Mouse (Mus musculus) 3134 (cell line): Measurements from ENCODE around the gene Unc13c.

Experiments used
- DNase-seq: peaks from one replicate; pipeline ENCODE4 v3.0.0-alpha.2; 2011; ENCODE audit warnings: low spot score; ENCODE audit not compliant: insufficient read length; ENCODE audit errors: extremely low read depth

Gene Unc13c

DNA sequence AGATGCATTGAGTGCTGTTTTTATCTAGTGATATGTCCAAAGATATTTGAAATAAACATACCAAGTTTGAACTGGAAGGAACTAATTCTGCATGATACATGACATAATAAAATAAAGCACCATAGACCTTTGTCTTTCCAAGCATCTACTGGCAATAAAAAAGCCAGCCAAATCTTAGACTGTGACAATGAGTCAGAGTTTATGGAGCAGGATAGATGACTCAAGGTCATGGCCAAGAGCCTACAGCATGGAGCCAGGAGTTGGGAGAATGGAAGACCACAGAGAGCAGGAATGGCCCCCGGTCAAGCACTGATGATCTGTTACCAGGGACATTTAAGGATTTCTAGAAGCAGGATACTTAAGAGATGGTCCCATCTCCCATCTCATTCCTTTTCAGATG is 319.7 kb downstream of the Unc13c start:
- no peak for DNase-seq

DNA sequence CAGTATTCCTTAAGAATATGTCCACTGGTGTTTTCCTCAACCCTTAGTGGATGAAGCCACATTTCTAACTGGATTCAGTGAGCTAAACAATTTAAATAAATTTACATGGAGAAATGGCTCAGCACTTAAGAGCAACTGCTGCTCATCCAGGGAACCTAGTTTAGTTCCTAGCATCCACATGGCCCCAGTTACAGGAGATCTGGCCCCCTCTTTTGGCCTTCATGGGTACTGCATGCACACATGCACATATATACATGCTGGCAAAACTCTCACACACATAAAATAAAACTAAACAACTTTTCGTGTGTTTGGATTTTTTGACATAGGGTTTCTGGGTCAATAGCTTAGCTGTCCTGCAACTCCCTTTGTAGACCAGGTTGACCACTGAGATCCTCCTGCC is 330.6 kb downstream of the Unc13c start:
- no peak for DNase-seq

DNA sequence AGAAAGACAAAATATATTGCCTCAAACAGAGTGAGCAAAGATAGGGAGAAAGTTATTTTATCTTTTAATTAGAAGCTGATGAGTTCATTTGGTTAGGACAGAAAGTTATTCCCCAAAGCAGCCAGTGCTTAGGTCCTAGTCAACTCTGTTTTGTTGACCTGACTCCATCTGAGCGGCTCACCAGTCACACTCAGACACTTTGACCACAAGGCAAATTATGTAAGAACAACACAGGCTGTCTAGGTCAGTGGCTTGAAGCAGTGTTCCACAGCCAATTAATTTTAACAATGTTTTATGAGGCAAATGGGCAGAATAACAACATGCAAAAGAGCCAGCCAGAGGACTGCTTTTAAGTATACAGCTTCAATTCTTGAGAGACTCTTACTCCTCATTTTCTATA is 343.6 kb downstream of the Unc13c start:
- no peak for DNase-seq

DNA sequence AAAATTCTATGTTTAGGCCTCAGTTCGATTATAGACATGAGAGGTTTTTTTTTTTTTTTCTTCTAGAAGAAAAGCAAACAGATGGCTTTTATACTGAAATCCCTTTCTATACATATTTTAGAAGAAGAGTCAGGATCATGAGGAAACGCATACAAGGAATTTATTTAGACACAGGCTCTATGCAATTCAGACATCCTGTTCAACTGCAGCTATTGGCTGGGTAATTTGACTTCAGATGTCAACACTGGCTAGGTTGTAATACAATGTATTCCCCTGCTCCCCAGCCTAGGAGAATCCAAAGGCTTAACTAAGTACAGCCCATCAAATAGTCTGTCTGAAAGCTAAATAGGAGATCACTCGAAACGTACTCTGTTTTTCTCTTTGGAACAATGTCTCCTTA is 355.9 kb downstream of the Unc13c start:
- DNase-seq = no peak

DNA sequence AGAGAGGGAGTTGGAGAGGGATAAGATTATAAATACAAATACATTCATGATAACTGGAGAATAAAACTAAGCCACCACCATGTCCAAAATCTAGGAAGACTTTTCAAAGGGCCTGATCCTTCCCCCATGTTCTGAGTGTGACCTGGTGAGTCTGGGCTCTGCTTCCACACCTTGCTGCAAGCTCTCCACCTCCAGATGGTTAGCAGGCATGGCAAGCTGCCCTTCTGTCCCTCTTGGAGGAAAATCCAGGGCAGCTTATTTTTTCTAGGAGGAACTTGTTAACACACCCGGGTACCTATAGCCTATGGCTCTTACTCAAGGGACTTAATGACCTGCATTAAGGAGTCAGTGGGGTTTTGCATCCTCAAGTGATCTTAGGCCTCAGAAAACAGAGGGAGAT is 364.8 kb downstream of the Unc13c start:
- DNase-seq = no peak

DNA sequence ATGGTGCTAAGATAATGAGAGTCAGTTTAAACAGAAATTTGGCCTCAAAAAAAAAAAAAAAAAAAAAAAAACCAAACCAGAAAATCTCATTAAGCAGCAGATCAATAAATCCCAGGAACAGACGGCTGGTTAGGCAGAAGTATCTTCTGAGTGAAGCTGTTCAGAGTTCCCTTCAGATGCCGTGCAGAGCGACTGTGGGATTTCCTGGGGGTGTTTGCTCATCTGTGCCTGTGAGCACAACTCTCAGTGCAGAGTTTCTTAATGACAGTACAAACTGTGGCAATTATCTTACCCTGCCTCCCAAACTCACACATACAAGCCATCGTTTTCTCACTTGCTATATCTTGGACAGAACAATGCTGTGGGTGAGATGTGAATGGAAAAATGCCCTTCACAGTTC is 403.2 kb downstream of the Unc13c start:
- DNase-seq = no peak

DNA sequence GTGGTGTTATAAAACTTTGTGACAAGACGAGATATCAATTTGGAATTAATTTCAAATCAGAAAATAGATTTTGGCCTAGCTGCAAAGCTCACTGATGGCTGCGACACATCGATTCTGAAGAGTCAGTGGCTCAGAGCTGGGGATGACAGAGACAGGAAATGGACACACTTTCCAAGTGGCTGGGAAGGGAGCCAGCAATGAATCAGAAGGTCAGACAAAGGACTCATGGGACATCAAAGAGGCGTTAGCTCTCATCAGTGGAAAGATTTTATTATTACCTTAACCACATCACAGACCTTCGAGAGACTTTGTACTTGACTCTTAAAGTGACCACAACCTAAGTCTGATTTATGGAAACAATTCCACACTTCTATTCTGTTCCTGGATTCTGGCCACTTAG is 408.7 kb downstream of the Unc13c start:
- DNase-seq = peak; percentile 31

DNA sequence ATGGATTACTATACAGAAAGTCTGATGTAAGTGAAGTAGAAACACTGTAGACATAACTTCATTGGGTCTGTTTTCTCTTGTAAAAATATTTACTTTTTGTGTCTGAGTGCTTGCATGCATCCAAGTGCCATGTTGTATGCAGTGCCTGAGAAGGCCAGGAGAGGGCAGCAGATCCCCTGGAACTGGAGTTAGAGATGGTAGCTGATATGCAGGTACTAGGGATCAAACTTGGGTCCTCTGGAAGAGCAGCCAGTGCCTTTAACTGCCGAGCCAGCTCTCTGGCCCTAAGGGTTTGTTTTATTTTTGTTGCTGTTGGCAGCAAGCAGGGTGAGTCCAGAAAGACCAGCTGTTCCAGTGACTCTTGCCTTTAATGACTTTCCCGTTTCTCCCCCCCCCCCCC is 411.0 kb downstream of the Unc13c start:
- no peak for DNase-seq

DNA sequence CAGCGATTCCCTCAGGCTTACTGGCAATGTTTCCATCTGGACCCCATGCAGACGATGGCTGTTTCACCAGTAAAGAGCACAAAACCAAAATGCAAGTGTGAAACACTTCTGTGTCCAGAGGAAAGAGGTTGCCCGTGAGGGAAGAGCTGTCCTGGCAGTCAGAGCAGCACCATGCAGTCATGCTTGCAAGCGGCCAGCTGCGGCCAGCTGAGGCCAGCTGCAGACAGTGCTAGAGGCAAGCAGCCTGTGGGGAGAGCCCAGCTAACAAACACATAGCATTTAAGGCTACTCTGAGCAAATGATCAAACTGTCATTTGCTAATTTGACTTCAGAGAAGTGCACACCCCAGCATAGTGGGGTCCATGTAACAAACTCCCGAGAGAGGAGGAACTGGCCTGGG is 413.4 kb downstream of the Unc13c start:
- DNase-seq = no peak

DNA sequence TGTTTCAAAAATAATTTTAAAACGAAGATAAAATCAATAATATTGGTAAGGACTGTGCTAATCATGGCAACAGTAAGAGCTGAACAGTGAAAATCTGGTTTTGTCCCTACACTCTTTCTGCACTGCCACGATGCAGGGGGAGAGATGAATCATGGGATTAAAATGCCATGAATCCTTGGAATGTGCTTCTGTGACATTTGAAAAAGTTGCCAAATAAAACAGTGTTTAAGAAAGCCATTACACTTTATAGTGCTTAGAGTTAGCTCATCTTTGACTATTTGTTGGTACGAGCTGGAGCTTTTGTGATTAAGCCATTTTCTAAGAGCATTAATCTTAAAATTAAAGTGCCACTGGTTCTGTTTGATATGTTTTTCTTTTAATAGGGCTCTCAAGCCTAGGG is 496.2 kb downstream of the Unc13c start:
- DNase-seq = peak; percentile 54

DNA sequence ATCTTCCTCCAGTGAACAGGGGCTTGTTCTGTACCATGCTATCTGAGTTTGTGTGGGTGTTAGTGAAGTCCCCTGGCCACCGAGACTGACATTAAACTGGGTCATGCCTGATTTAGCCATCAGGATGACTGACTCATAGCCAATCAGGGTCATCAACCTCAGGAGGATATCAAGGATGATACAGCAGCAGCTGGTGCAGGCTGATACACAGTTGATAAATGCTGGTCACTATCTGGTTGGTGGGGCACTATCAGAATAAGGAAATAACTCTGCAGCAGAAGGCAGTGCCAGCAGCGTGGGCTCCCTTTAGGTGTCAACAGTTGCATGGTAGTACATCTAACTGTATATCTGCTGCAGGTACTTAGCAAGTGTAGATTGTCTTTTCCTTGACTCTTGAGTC is 506.7 kb downstream of the Unc13c start:
- DNase-seq = no peak

DNA sequence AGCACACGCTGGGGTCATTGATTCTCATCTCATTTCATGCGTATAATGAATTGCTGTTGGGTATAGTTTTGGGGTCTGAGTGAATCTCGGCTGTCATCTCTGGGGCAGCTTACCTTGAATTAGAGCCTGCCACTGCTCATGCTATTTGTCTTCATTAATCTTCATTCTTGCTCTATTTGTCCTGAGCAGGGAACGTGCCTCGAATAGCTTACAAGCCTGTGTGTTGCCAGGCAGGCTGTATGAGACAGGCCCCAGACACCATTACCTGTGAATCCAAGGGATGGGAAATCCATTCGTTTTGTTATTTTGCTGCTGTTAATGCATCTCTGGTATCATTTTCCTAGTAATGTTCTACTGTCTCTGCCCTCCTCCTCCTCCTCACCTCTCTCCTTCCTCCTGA is 518.8 kb downstream of the Unc13c start:
- no peak for DNase-seq

DNA sequence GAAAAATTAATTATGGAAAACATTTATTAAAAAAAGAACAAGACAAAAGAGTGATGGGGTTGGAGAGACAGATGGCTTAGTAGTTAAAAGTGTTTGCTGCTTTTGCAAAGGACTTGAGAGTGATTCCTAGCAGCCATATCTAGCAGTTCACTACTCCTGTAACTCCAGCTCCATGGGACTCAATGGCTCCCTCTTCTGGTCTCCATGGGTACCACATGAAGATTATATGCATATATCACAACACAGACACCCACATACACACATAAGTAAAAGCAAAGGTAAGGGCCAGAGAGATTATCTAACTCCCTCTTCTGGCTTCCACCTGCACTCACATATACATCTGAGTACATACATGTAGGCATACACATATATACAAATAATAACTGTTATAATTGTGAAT is 519.5 kb downstream of the Unc13c start:
- DNase-seq = no peak

DNA sequence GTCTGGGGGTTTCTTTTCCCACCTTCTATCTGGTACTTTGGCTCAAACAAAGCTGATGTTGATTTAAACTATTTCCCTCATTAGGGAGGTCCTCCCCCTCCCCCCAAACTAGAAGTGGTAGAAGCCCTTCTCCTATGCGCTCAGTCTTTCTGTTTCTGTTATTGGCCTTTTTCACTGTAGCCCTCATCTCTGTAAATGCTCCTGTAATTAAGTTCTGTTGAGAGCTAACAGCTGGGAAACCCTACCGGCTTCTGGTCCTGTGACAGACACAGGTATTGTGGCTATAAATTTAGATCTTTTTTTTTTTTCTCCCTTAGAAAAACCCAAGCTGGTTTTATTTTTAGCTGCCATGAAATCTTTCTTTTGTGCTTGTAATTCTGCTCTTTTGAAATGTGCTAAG is 536.8 kb downstream of the Unc13c start:
- DNase-seq = no peak
